Mouse (Mus musculus) lung, embryonic 15.5 days (tissue): Measurements from ENCODE around the gene Sema6b. TPM values are rescaled to one million over a fixed set of nuclear protein-coding genes. Genes with fewer than 3 reads are reported as not detected.

Experiments used
- ATAC-seq: fragments of 200-750 bp; cut with Nextera tagmentation; 2 replicates; pipeline ENCODE4 v1.8.0; 2017; ENCODE audit warnings: moderate number of reproducible peaks, borderline replicate concordance; ENCODE audit not compliant: low FRiP score, low TSS enrichment; ENCODE audit errors: extremely low read depth
- H3K27ac ChIP-seq: fragments of 300-500 bp; sonication (generic); 2 replicates; pipeline ENCODE4 v1.5.1; 2015; ENCODE audit warnings: moderate library complexity, mild to moderate bottlenecking, inconsistent platforms
- H3K27me3 ChIP-seq: fragments of 300-500 bp; sonication (generic); 2 replicates; pipeline ENCODE4 v1.6.1; 2015; ENCODE audit warnings: inconsistent platforms
- H3K36me3 ChIP-seq: fragments of 300-500 bp; sonication (generic); 2 replicates; pipeline ENCODE4 v1.6.1; 2015; ENCODE audit warnings: inconsistent platforms
- H3K4me1 ChIP-seq: fragments of 300-500 bp; sonication (generic); 2 replicates; pipeline ENCODE4 v1.6.1; 2015; ENCODE audit warnings: inconsistent platforms
- H3K4me2 ChIP-seq: fragments of 300-500 bp; sonication (generic); 2 replicates; pipeline ENCODE4 v1.6.1; 2015; ENCODE audit warnings: inconsistent platforms, mild to moderate bottlenecking, moderate library complexity
- H3K4me3 ChIP-seq: fragments of 300-500 bp; sonication (generic); 2 replicates; pipeline ENCODE4 v1.5.1; 2015; ENCODE audit warnings: mild to moderate bottlenecking, inconsistent platforms
- H3K9ac ChIP-seq: fragments of 300-500 bp; sonication (generic); 2 replicates; pipeline ENCODE4 v1.6.1; 2015; ENCODE audit warnings: inconsistent platforms
- H3K9me3 ChIP-seq: fragments of 300-500 bp; sonication (generic); 2 replicates; pipeline ENCODE4 v1.6.1; 2016; ENCODE audit warnings: inconsistent platforms
- WGBS: fragments of 180-500 bp; shearing (Covaris S2); methylation state at CpG from one replicate; pipeline ENCODE4 v1.1.7; 2015; 5-methylcytosine and 5-hydroxymethylcytosine counted together
- polyA plus RNA-seq: library from polyadenylated mRNA; unstranded; fragments of >200 nt; fragmentation: Nextera tagmentation; extraction: Ambion mirVana; gene quantifications from 2 replicates; pipeline ENCODE4 v1.2.1, GENCODE M21; 2015

The Sema6b gene
- polyA plus RNA-seq, 1 experiment from 2014 or later = 2.1 TPM

DNA sequence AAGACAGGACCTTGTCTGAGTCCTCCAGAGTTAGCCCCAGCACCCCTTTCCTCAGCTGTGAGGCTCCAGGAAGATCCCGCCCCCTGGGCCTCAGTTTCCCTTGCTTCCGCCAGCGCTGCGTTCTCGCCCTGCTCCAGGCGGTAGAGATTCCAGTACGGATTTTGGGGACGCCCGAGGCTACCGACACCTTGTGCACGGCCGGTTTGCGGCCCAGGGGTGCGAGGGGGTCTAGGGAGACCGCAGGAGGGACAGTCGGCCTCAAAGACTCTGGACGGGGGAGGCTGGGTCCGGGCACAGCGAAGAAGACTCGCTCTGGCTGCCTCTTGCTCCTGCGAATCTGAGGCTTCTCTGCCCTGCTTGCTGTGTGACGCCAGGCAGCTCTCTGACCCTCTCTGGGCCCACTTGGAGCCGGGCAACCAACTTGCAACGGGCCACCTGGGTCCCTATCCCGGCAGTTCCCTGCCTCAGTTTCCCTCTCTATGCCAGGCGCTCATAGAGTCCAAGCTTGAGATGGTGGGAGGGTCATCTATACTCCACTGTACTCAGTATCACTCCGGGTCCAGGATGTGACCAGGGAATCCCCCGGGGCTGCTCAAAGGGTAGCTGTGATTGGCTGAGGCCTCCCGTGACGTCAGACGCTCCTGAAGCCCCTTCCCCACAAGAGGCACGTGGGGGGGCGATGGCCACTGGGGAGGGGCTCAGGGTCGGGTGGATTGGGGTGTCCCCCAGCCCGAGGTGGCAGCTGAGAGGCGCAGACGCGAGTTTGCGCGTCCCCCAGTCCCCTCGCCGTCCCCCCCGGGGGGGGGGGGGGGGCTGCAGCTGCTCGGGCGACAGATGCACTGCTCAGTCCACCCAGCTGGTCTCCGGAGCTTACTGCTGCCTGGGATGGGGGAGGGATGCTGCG, 1.8 kb upstream of the Sema6b start:
- Histone ChIP-seq H3K4me1 (peaks cover 25% of the 10 kb centered on the region), H3K27me3 (peaks cover 85% of the 10 kb centered on the region), H3K9me3 (no peaks in the 10 kb centered on the region), H3K27ac (no peak overlapping the region), H3K9ac (no peak overlapping the region), H3K4me2 (peak overlapping the region; percentile 75), H3K36me3 (no peaks in the 10 kb centered on the region), H3K4me3 (peak overlapping the region; percentile 37)
- ATAC-seq = 0 out of 2 replicates have a peak, but pooled peaks have one; percentile 4
- WGBS = under 1% methylated on average over 44 of the region's 47 CpGs

DNA sequence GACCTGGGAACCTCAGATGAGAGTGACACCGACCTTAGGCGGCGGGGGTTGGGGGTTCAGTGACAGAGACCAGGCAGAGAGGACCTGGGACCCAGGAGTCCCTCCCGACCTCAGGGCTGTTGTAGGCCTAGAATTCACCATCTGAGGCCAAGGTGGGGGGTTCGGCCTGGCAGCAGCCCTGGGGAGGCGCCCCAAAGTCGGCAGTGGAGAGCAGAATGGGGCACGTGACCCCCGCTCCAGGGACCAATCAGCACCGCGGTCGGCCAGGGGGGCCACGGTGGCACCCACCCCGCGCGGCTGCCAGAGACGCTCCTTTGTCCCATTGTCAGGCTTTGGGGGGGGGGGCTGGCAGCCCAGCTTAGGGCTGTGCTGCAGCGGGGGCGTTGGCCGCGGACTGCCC, 788 bp downstream of the Sema6b start:
- H3K4me2 ChIP-seq = peak overlapping the region; percentile 100
- peaks cover 30% of the 10 kb centered on the region for H3K4me1 ChIP-seq
- peak overlapping the region; percentile 67 for H3K4me3 ChIP-seq
- no peaks in the 10 kb centered on the region for H3K9me3 ChIP-seq
- H3K9ac ChIP-seq = peak overlapping the region; percentile 42; the same call in 1 of the 2 replicates
- H3K27ac ChIP-seq = no peak overlapping the region
- ATAC-seq = 0 out of 2 replicates have a peak, but pooled peaks have one; percentile 10
- peaks cover 59% of the 10 kb centered on the region for H3K27me3 ChIP-seq
- WGBS = 9% methylated on average over 21 of the region's 21 CpGs
- no peaks in the 10 kb centered on the region for H3K36me3 ChIP-seq

DNA sequence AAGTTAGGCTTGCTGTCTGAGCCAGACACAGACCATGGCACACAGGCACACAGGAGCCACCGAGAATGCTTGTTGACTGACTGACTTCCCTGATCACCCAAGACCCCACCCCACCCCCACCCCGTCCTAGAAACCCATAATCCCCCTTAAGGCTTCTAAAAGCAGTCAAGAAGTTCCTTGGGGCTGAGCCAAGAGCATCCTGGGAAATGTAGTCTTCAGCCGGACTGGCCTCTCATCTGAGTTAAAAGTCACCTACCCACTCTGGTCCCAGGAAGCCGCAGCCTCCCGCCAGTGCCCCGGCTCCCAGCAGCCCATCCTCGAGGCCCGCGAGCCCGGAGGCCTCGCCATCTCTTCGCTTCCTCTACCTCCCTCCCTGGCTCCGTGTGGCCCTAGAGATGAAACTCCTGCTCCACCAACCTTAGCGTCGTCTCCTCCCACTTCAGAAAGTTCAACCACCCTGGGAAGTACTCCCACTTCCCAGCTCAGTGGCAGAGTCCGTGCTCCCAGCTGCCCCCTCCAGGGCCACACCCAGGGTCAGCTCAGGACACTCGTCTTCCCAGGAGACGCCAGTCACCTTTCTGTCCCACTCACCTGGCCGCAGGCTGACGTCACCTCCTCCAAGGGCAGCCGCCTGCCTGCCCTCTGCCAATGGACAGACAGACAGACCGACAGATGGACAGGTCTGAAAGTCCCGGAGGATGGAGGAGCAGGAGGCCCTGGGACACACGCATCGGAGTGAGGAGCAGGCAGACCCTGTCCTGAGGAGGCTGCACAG, 2.1 kb downstream of the Sema6b start:
- Histone ChIP-seq H3K36me3 (no peaks in the 10 kb centered on the region), H3K27ac (no peak overlapping the region), H3K9ac (no peak overlapping the region), H3K4me1 (peaks cover 41% of the 10 kb centered on the region), H3K9me3 (no peaks in the 10 kb centered on the region), H3K4me2 (peak overlapping the region; percentile 42; the same call in 1 of the 2 replicates), H3K4me3 (no peak overlapping the region), H3K27me3 (peaks cover 46% of the 10 kb centered on the region)
- ATAC-seq = no peak
- WGBS = 20% methylated on average over 25 of the region's 25 CpGs

DNA sequence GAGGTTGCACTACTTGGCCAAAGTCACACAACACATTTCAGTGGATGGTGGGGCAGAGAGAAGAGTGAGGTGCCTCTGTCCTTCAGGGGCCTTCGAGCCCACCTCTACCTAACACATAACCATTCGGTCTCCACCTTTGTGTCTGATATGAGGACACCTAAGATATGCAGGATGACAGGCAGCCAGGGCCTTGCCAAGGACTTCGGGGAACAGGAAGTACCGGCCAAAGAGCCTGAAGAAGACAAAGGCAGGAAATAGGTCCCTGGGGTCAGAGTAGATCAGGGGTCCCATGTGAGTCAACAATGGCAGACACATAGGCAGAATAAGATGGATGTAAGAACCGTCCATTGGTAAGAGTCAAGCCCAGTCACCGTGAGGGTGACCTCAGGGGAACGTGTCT, 3.6 kb downstream of the Sema6b start:
- 72% methylated on average over 7 of the region's 7 CpGs for WGBS

DNA sequence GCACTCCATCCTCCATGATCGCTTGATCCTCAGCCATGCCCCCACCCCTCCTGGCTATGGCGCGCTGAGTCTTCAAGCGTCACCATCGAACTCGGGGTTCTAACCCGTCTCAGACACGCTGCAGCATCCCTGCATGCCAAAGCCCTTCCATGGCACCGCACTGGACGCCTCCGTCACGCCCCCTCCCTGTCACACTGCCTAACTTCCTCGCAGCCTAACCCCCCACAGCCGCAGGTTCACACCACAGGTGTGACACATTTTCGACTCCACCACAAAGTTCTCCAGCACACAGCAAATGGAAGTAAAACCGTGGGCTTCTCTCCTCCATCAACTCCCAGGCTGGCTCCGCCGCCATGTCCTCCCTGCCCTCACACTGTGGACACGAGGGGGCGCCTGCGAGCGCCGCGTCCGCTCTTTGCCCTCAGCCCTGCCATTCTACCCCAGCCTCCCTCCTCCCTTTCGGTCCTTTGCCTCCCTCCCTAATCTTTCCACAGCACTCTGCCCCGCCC, 5.6 kb downstream of the Sema6b start:
- no peak for ATAC-seq
- peak overlapping the region; percentile 33 for H3K4me3 ChIP-seq
- H3K4me1 ChIP-seq = peaks cover 24% of the 10 kb centered on the region
- no peaks in the 10 kb centered on the region for H3K9me3 ChIP-seq
- H3K27ac ChIP-seq = peak overlapping the region; percentile 79
- no peaks in the 10 kb centered on the region for H3K36me3 ChIP-seq
- peaks cover 12% of the 10 kb centered on the region for H3K27me3 ChIP-seq
- 0 out of 2 replicates have a peak overlapping the region, but pooled peaks have one; percentile 20 for H3K9ac ChIP-seq
- WGBS = 3% methylated on average over 27 of the region's 27 CpGs
- peak overlapping the region; percentile 72 for H3K4me2 ChIP-seq

More for the DNA sequence above, 3.6 kb downstream of the Sema6b start:
- no peak overlapping the region for H3K27ac ChIP-seq
- H3K9me3 ChIP-seq = no peaks in the 10 kb centered on the region
- no peak overlapping the region for H3K4me2 ChIP-seq
- ATAC-seq = no peak
- no peak overlapping the region for H3K4me3 ChIP-seq
- H3K27me3 ChIP-seq = peaks cover 32% of the 10 kb centered on the region
- peaks cover 31% of the 10 kb centered on the region for H3K4me1 ChIP-seq
- no peak overlapping the region for H3K9ac ChIP-seq
- H3K36me3 ChIP-seq = no peaks in the 10 kb centered on the region

DNA sequence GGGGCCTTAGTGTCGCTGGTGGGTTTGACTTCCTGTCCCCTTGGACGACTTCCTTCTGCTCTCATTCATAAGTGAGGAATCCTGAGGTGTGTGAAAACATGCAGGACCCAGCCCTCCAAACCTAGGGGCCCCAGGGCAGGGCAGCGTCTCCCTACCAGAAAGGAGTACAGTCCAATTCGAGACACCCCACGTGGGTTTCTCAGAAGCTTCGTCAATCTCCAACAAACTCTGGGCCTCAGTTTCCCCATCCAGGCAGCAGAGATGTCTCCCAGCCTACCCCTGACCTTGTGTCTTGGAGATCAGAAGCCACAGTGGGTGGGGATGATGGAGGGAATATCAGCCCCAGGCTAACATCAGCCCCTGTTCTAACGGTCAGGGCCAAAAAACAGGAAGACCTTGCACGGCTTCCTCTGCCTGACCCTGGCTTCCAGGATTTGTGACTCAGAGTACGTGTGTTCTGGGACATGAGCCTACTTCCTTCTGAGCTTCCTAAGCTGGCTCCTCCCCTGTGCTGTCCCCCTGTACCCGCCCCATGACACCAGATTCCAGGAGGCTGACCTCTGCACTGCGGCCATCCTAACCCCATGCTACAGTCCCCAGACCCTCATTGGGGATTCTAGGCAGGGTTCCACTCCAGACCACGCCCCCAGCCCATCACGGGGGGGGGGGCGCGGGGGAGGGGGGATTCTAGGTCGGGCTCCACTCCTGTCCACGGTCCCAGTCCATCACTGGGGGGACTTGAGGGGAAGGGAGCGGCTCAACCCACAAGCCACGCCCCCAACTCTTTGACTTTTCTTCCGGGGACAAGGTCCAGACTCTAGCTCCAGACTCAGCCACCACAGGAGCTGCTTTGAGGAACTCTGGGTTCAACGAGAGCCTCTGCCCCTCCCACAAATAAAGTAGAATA, 6.4 kb downstream of the Sema6b start:
- Histone ChIP-seq H3K9ac (peak overlapping the region; percentile 20; the same call in 1 of the 2 replicates), H3K27me3 (peaks cover 4% of the 10 kb centered on the region), H3K4me1 (peaks cover 21% of the 10 kb centered on the region), H3K36me3 (no peaks in the 10 kb centered on the region), H3K27ac (peak overlapping the region; percentile 79), H3K9me3 (no peaks in the 10 kb centered on the region), H3K4me2 (peak overlapping the region; percentile 72), H3K4me3 (peak overlapping the region; percentile 33)
- WGBS = 17% methylated on average over 20 of the region's 21 CpGs
- peak; percentile 81 for ATAC-seq

DNA sequence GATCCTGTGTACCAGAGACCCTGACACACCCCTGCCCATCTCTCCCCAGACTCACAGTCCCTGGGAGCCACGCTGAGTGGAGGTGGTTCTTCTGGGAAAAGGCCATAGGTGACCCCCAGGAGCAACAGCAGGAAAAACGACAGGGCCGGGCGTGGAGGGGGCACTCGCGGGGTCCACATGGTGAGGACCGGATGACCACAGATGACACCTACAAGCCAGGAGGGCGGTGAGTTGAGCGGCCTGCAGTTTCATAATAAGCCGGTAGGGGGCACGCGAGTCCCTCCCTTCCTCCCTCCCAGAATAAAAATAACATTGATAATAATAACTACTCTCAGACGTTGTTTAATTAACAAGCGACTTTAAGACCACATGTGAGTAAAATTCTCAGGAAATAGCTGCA, 7.5 kb downstream of the Sema6b start:
- H3K9me3 ChIP-seq = no peaks in the 10 kb centered on the region
- no peak overlapping the region for H3K9ac ChIP-seq
- no peak overlapping the region for H3K27ac ChIP-seq
- peaks cover 16% of the 10 kb centered on the region for H3K4me1 ChIP-seq
- peak overlapping the region; percentile 33; the same call in 1 of the 2 replicates for H3K4me2 ChIP-seq
- H3K36me3 ChIP-seq = no peaks in the 10 kb centered on the region
- H3K4me3 ChIP-seq = 0 out of 2 replicates have a peak overlapping the region, but pooled peaks have one; percentile 7
- H3K27me3 ChIP-seq = no peaks in the 10 kb centered on the region
- 3% methylated on average over 14 of the region's 14 CpGs for WGBS
- no peak for ATAC-seq

DNA sequence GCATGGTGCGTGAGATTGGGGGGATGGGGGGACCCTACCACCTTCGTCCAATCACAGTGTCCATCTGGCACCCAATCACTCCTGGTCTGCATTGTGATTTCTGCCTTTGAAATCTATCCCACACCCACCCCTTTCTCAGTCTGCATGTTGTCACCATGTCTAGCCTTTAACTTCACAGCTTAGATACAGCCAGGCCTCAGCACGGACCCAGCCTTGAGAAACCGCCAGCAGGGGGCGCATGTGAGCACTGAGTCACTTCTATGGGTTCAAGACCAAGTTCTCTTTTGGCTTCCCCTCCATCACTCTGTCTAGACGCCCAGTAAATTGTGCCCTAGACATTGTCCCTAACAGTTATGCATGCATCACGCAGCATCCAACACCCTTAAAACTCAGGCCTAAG, 8.3 kb downstream of the Sema6b start:
- H3K36me3 ChIP-seq = no peaks in the 10 kb centered on the region
- H3K9ac ChIP-seq = no peak overlapping the region
- no peak overlapping the region for H3K4me3 ChIP-seq
- H3K4me2 ChIP-seq = no peak overlapping the region
- 32% methylated on average over 7 of the region's 7 CpGs for WGBS
- peaks cover 16% of the 10 kb centered on the region for H3K4me1 ChIP-seq
- ATAC-seq = no peak
- H3K27me3 ChIP-seq = no peaks in the 10 kb centered on the region
- H3K9me3 ChIP-seq = no peaks in the 10 kb centered on the region
- H3K27ac ChIP-seq = no peak overlapping the region

DNA sequence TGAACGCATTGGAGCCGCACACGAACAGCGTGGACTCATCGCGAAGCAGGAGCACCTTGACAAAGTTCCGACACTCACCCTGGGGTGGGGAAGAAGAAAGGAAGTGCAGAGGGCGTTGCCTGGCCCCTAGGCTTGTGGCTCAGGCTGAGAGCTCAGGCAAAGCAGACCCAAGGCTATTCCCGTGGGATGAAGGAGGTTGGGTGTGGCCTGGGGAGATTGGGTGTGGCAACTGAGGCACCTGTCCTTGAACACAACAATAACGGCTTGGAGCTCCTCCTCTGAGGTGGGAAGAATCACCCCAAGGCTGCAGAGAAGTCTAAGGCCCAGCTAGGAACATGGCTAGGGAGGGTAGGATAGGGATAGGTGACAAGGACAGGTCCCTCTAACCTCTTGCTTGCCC, 9.0 kb downstream of the Sema6b start:
- Histone ChIP-seq H3K9me3 (no peaks in the 10 kb centered on the region), H3K27me3 (no peaks in the 10 kb centered on the region), H3K27ac (no peak overlapping the region), H3K36me3 (no peaks in the 10 kb centered on the region), H3K9ac (no peak overlapping the region), H3K4me2 (no peak overlapping the region), H3K4me3 (no peak overlapping the region), H3K4me1 (peaks cover 16% of the 10 kb centered on the region)
- 86% methylated on average over 10 of the region's 10 CpGs for WGBS
- no peak for ATAC-seq

DNA sequence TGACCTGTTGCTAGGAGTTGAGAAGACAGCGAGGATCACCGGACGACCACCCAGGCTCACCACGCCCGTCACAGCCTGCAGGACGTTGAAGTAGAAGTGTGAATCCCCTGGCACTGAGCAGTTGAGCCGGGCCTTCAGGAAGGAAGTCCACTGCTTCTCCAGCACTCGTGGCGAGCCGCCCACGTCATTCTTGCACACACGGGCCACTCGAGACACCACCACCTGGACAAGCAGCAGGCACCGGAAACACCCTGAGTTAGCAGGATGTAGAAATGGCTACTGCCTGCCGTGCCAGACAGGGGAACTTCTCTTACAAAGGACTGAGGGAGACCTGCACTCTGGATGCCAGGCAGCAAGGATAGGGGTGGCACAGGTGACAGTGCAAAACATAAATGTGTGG, 11.9 kb downstream of the Sema6b start:
- no peak overlapping the region for H3K4me3 ChIP-seq
- WGBS = 64% methylated on average over 15 of the region's 15 CpGs
- H3K9ac ChIP-seq = no peak overlapping the region
- no peaks in the 10 kb centered on the region for H3K9me3 ChIP-seq
- peaks cover 23% of the 10 kb centered on the region for H3K27me3 ChIP-seq
- no peak overlapping the region for H3K27ac ChIP-seq
- H3K4me2 ChIP-seq = no peak overlapping the region
- no peak for ATAC-seq
- H3K4me1 ChIP-seq = peaks cover 8% of the 10 kb centered on the region
- no peaks in the 10 kb centered on the region for H3K36me3 ChIP-seq

DNA sequence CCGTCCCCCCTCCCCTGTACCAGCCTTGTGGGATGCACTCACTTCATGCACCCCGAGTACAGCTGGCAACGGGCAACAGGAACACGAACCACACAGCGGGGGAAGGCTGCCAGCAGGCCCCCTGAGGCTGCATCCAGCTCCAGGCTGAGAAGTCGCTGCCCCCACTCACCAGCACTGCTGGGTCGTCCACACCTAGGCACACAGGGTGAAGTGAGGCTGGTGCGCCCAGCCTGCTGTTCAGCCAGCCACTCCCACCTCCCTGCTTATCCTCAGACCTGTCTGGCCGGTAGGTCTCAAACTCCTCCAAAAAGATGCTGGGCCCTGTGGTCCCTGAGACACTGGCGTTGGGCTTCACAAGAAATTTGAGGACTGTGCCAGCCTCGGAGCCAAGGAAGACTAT, 14.0 kb downstream of the Sema6b start:
- Histone ChIP-seq H3K9ac (no peak overlapping the region), H3K27ac (no peak overlapping the region), H3K4me3 (no peak overlapping the region), H3K9me3 (peaks cover 8% of the 10 kb centered on the region; the same call in 1 of the 2 replicates), H3K4me2 (no peak overlapping the region), H3K27me3 (peaks cover 42% of the 10 kb centered on the region), H3K36me3 (no peaks in the 10 kb centered on the region), H3K4me1 (peaks cover 8% of the 10 kb centered on the region)
- WGBS = 70% methylated on average over 11 of the region's 11 CpGs
- no peak for ATAC-seq
